Mouse (Mus musculus): Measurements from ENCODE around the gene Ablim2. TPM values are rescaled to one million over a fixed set of nuclear protein-coding genes. Genes with fewer than 3 reads are reported as not detected.

The Ablim2 gene
- polyA plus RNA-seq, 1 experiment from 2014 or later = 32.6 TPM

DNA sequence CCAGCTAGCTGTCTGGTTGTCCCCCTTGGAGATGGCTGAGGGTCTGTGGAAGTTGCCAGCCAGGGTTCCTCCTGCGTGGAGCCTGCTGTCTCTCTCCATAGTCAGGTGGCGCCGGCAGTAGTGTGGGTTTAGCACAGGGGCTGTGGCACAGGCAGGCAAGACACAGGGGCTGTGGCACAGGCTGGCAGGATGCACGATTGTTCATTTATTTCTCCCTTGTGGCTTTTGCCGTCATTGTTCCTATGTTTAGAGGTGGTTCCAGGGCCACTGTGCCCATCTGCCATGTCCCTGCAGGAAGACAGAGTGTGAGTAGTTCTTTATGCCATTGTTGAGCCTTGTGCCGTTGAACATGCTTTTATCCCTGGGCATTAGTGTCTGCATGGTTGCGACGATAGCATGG, 168.8 kb downstream of the Ablim2 start:
- peak overlapping the region; percentile 47; the same call in 1 of the 2 replicates for H3K27ac ChIP-seq (replicated peaks)
- H3K36me3 ChIP-seq = no peaks in the 10 kb centered on the region
- peaks cover 66% of the 10 kb centered on the region for H3K4me1 ChIP-seq (replicated peaks)
- H3K4me2 ChIP-seq = no peak overlapping the region
- ATAC-seq (ENCODE audit: low FRiP score, low read depth) = no peak
- H3K27me3 ChIP-seq = no peaks in the 10 kb centered on the region
- H3K9me3 ChIP-seq = no peaks in the 10 kb centered on the region
- H3K9ac ChIP-seq = no peak overlapping the region
- WGBS = 40% methylated on average over 8 of the region's 8 CpGs
- no peak overlapping the region for H3K4me3 ChIP-seq

DNA sequence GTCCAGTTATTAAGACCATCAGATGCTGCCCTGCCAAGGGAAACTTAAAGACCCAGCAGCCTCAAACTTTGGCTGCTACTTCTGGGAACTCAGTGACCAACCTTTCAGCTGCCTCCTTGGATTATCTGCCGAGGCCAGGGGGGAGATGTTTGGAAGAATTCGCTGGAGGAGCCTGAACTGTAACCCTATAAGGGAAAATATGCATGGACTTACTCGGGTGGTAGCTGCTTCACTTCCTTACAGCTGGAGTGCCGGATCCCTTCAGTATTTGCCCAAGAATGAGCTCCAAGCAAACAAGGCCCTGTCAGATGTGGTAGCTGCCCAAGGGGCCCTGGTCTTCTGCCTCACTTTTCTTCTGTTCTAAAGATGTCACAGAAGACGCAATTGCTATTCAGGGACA, 173.6 kb downstream of the Ablim2 start:
- Histone ChIP-seq H3K4me3 (no peak overlapping the region), H3K9me3 (no peaks in the 10 kb centered on the region), H3K27me3 (no peaks in the 10 kb centered on the region), H3K4me1 (replicated peaks) (peaks cover 53% of the 10 kb centered on the region), H3K36me3 (peaks cover 4% of the 10 kb centered on the region), H3K9ac (no peak overlapping the region), H3K4me2 (no peak overlapping the region), H3K27ac (replicated peaks) (no peak overlapping the region)
- WGBS = 68% methylated on average over 5 of the region's 5 CpGs
- no peak for ATAC-seq (ENCODE audit: low FRiP score, low read depth)

DNA sequence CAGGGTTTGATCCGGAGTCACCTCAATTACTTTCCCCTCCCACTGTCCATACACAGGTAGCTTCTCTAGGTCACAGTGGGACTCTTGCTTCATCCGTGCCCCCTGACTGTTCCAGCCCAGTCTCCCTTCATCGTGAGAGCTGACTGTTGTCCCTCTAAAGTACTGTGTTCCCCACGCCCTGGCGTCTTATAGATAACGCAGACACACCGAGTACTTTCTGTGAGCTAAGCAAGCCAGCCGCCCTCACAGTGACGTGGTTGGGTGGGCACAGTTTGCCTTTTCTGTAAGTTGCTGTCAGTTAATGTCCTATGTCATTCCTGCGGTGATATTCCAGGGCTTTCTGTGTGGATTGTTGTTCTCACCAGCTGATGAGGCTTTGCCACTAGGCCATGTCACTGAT, 175.4 kb downstream of the Ablim2 start:
- peaks cover 38% of the 10 kb centered on the region for H3K4me1 ChIP-seq (replicated peaks)
- H3K4me3 ChIP-seq = no peak overlapping the region
- 0 out of 2 replicates have a peak overlapping the region, but pooled peaks have one; percentile 3 for H3K27ac ChIP-seq (replicated peaks)
- H3K9me3 ChIP-seq = no peaks in the 10 kb centered on the region
- peaks cover 11% of the 10 kb centered on the region for H3K36me3 ChIP-seq
- no peak overlapping the region for H3K9ac ChIP-seq
- no peak overlapping the region for H3K4me2 ChIP-seq
- no peaks in the 10 kb centered on the region for H3K27me3 ChIP-seq
- 67% methylated on average over 10 of the region's 10 CpGs for WGBS
- no peak for ATAC-seq (ENCODE audit: low FRiP score, low read depth)

Other genes starting within 250 kb of the Ablim2 start
- gene Cpz, start 232.2 kb upstream of the Ablim2 start, polyA plus RNA-seq (2015; fragmentation: Nextera tagmentation; extraction: Ambion mirVana) = 1.3 and 1.8 TPM in 2 replicates
- gene Trmt44, start 182.8 kb upstream of the Ablim2 start, polyA plus RNA-seq (2015; fragmentation: Nextera tagmentation; extraction: Ambion mirVana) = 7.0 and 7.1 TPM in 2 replicates
- 12.3 and 13.4 TPM in 2 replicates for gene Acox3, start 174.8 kb upstream of the Ablim2 start, polyA plus RNA-seq (2015; fragmentation: Nextera tagmentation; extraction: Ambion mirVana)
- 15.8 and 19.3 TPM in 2 replicates for gene Htra3, start 78.1 kb upstream of the Ablim2 start, polyA plus RNA-seq (2015; fragmentation: Nextera tagmentation; extraction: Ambion mirVana)
- gene Sh3tc1, start 17.9 kb upstream of the Ablim2 start, polyA plus RNA-seq (2015; fragmentation: Nextera tagmentation; extraction: Ambion mirVana) = 2.9 and 3.8 TPM in 2 replicates
- gene Afap1, start 135.4 kb downstream of the Ablim2 start, polyA plus RNA-seq (2015; fragmentation: Nextera tagmentation; extraction: Ambion mirVana) = 67.5 and 73.2 TPM in 2 replicates